Mouse (Mus musculus) heart, postnatal 0 days (tissue): Measurements from ENCODE around the gene 2410004B18Rik. TPM values are rescaled to one million over a fixed set of nuclear protein-coding genes. Genes with fewer than 3 reads are reported as not detected.

Experiments used
- ATAC-seq: fragments of 200-750 bp; cut with Nextera tagmentation; 2 replicates; pipeline ENCODE4 v1.8.0; 2017; ENCODE audit warnings: low read depth, moderate number of reproducible peaks, moderate library complexity; ENCODE audit not compliant: insufficient read depth
- DNase-seq: peaks from one replicate; pipeline ENCODE4 v3.0.0-alpha.2; 2016; ENCODE audit warnings: low spot score
- H3K27ac ChIP-seq: fragments of 300-500 bp; sonication (generic); 2 replicates; pipeline ENCODE4 v1.5.1; 2014; ENCODE audit warnings: low read depth, mild to moderate bottlenecking
- H3K27me3 ChIP-seq: fragments of 300-500 bp; sonication (generic); 2 replicates; pipeline ENCODE4 v1.6.1; 2014; ENCODE audit warnings: low read length, mixed read lengths; ENCODE audit not compliant: control insufficient read depth, insufficient read depth
- H3K36me3 ChIP-seq: fragments of 300-500 bp; sonication (generic); replicated peaks from 2 replicates; pipeline ENCODE4 v1.6.1; 2014; ENCODE audit warnings: low read length, mixed read lengths; ENCODE audit not compliant: control insufficient read depth, insufficient read depth
- H3K4me1 ChIP-seq: fragments of 300-500 bp; sonication (generic); 2 replicates; pipeline ENCODE4 v1.6.1; 2014; ENCODE audit warnings: antibody characterized with exemption; ENCODE audit not compliant: control insufficient read depth, insufficient read depth
- H3K4me2 ChIP-seq: fragments of 300-500 bp; sonication (generic); 2 replicates; pipeline ENCODE4 v1.6.1; 2014; ENCODE audit warnings: low read depth, mild to moderate bottlenecking, low read length, moderate library complexity
- H3K4me3 ChIP-seq: fragments of 300-500 bp; sonication (generic); 2 replicates; pipeline ENCODE4 v1.5.1; 2014; ENCODE audit warnings: low read depth, low read length
- H3K9ac ChIP-seq: fragments of 300-500 bp; sonication (generic); replicated peaks from 2 replicates; pipeline ENCODE4 v1.6.1; 2014; ENCODE audit warnings: low read depth, low read length, mixed read lengths
- H3K9me3 ChIP-seq: fragments of 300-500 bp; sonication (generic); replicated peaks from 2 replicates; pipeline ENCODE4 v1.6.1; 2016; ENCODE audit warnings: low read length; ENCODE audit not compliant: control insufficient read depth
- CTCF ChIP-seq: IDR thresholded peaks from 2 replicates; pipeline ENCODE4 v1.5.1; 2016; ENCODE audit warnings: antibody characterized with exemption, control low read depth, low read depth
- EP300 ChIP-seq: IDR thresholded peaks from 2 replicates; pipeline ENCODE4 v1.6.1; 2016; ENCODE audit warnings: antibody characterized with exemption, low read depth
- WGBS: fragments of 180-500 bp; shearing (Covaris S2); extraction: QIAGEN DNeasy Blood & Tissue Kit; methylation state at CpG from one replicate; pipeline ENCODE4 v1.1.7; 2014; 5-methylcytosine and 5-hydroxymethylcytosine counted together
- polyA plus RNA-seq: library from polyadenylated mRNA; unstranded; fragments of >200 nt; fragmentation: Nextera tagmentation; extraction: Ambion mirVana; gene quantifications from 2 replicates; pipeline ENCODE4 v1.2.1, GENCODE M21; 2015
- total RNA-seq: library from RNA; depleted of rRNA; stranded (reverse); fragments of >200 nt; gene quantifications from 2 replicates; pipeline ENCODE4 v1.2.3, GENCODE M21; 2014; ENCODE audit warnings: low replicate concordance; rRNA removed

2410004B18Rik gene
- total and polyA plus RNA-seq, 2 experiments from 2014 or later: 12.3 to 35.9 TPM

GRCm38 (mm10) chr3:145989576-145990081 is 51.8 kb downstream of the 2410004B18Rik start:
- DNase-seq: no peak
- peak overlapping the region; percentile 92 for H3K4me3 ChIP-seq
- H3K4me2 ChIP-seq: peak overlapping the region; percentile 98
- peaks cover 7% of the 10 kb centered on the region; the same call in 1 of the 2 replicates for H3K4me1 ChIP-seq
- H3K27ac ChIP-seq: peak overlapping the region; percentile 100
- ATAC-seq: no peak
- peak overlapping the region; percentile 97 for H3K9ac ChIP-seq
- H3K9me3 ChIP-seq: no peaks in the 10 kb centered on the region
- 14% methylated on average over 11 of the region's 11 CpGs for WGBS
- no peaks in the 10 kb centered on the region for H3K36me3 ChIP-seq
- no peak for TF ChIP-seq EP300
- TF ChIP-seq CTCF: no peak
- 0 out of 2 replicates have a peak, but pooled peaks cover 6% of the 10 kb centered on the region for H3K27me3 ChIP-seq

DNA sequence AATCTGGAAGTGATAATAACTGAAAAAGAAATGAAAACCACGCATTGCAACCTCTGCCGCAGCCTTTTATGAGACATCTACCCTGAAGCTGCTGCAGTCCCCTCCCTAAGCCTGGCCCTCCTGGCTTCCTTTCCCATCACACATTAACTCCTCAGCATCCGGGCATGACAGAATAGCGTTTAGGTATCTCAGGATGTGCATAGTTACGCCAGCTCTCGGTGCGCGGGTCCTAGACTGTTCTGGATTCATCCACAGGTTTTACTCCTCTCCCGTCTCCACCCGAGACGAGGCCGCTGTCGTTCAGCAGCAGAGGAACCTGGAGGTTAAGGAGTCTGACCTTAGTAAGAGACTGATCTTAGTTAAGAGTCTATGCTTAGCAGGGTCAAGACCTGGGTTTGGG is 53.3 kb downstream of the 2410004B18Rik start:
- WGBS: 35% methylated on average over 13 of the region's 13 CpGs
- Histone ChIP-seq H3K36me3 (no peaks in the 10 kb centered on the region), H3K4me1 (peaks cover 12% of the 10 kb centered on the region; the same call in 1 of the 2 replicates), H3K9ac (peak overlapping the region; percentile 31; the same call in 1 of the 2 replicates), H3K27ac (no peak overlapping the region), H3K4me2 (peak overlapping the region; percentile 98), H3K27me3 (0 out of 2 replicates have a peak, but pooled peaks cover 6% of the 10 kb centered on the region), H3K9me3 (no peaks in the 10 kb centered on the region), H3K4me3 (peak overlapping the region; percentile 92)
- no peak for TF ChIP-seq CTCF
- TF ChIP-seq EP300: no peak
- ATAC-seq: no peak
- no peak for DNase-seq

DNA sequence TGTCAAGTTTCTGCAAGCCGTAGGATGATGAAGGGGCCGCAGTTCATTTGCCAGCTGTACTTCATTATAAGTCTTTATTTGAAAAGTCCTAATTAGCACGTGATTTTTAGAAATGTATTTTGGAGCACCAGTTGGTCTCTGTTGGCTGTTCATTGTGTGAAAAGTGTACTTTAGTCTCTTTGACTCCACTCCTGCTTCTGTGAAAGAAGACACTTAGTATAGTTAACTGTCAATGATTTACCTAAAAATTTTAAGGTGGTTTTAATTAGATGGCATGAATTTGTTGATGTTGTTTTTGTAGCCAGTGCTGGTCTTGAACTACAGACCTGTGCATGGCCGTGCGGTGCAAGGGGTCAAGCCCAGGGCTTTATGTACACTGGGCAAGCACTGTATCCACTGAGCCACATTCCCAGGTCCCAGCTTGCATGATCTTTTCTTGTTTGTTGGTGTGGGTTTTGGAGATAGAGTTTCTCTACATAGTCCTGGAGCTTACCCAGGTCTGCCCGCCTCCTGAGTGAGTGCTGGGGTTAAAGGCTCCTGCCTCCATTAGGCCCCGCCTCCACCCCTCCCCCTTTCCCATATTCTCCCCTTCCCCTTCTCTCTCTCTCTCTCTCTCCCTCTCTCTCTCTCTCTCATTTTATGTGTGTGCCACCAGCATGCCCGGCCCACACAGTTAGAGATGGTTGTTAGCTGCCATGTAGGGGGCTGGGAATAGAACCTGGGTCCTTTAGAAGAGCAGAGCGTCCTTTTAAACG is 54.3 kb downstream of the 2410004B18Rik start:
- ATAC-seq: no peak
- 52% methylated on average over 10 of the region's 10 CpGs for WGBS
- Histone ChIP-seq H3K9ac (peak overlapping the region; percentile 31; the same call in 1 of the 2 replicates), H3K27ac (peak overlapping the region; percentile 32; the same call in 1 of the 2 replicates), H3K4me2 (peak overlapping the region; percentile 98), H3K9me3 (no peaks in the 10 kb centered on the region), H3K4me3 (peak overlapping the region; percentile 92), H3K36me3 (0 out of 2 replicates have a peak, but pooled peaks cover 4% of the 10 kb centered on the region), H3K27me3 (0 out of 2 replicates have a peak, but pooled peaks cover 6% of the 10 kb centered on the region), H3K4me1 (peaks cover 5% of the 10 kb centered on the region; the same call in 1 of the 2 replicates)
- DNase-seq: no peak
- TF ChIP-seq CTCF: no peak
- TF ChIP-seq EP300: no peak

GRCm38 (mm10) chr3:145992796-145993195 is 55.0 kb downstream of the 2410004B18Rik start:
- WGBS: 31% methylated on average over 10 of the region's 10 CpGs
- H3K4me3 ChIP-seq: peak overlapping the region; percentile 92
- H3K4me2 ChIP-seq: peak overlapping the region; percentile 98
- peak overlapping the region; percentile 21; the same call in 1 of the 2 replicates for H3K9ac ChIP-seq
- peak overlapping the region; percentile 32; the same call in 1 of the 2 replicates for H3K27ac ChIP-seq
- ATAC-seq: no peak
- H3K9me3 ChIP-seq: no peaks in the 10 kb centered on the region
- 0 out of 2 replicates have a peak, but pooled peaks cover 4% of the 10 kb centered on the region for H3K36me3 ChIP-seq
- TF ChIP-seq CTCF: no peak
- no peak for TF ChIP-seq EP300
- no peak for DNase-seq
- 0 out of 2 replicates have a peak, but pooled peaks cover 6% of the 10 kb centered on the region for H3K27me3 ChIP-seq
- peaks cover 5% of the 10 kb centered on the region; the same call in 1 of the 2 replicates for H3K4me1 ChIP-seq

- Histone ChIP-seq H3K27ac (0 out of 2 replicates have a peak overlapping the region, but pooled peaks have one; percentile 46), H3K27me3 (0 out of 2 replicates have a peak, but pooled peaks cover 2% of the 10 kb centered on the region), H3K4me1 (peaks cover 5% of the 10 kb centered on the region; the same call in 1 of the 2 replicates), H3K9ac (no peak overlapping the region), H3K4me3 (no peak overlapping the region), H3K9me3 (no peaks in the 10 kb centered on the region), H3K4me2 (peak overlapping the region; percentile 98), H3K36me3 (peaks cover 9% of the 10 kb centered on the region)
- TF ChIP-seq CTCF (no peak), EP300 (no peak)
- WGBS: 53% methylated on average over 14 of the region's 14 CpGs
- no peak for ATAC-seq
- no peak for DNase-seq
Observed at GRCm38 (mm10) chr3:145993481-145994201, 55.8 kb downstream of the 2410004B18Rik start.

Other genes starting within 250 kb of the 2410004B18Rik start
- gene Ddah1, start 179.3 kb upstream of the 2410004B18Rik start, total RNA-seq: 12.3 and 12.4 TPM in 2 replicates
- 8.1 and 9.4 TPM in 2 replicates for gene Ddah1, start 179.3 kb upstream of the 2410004B18Rik start, polyA plus RNA-seq
- gene Bcl10, start 15.2 kb upstream of the 2410004B18Rik start, total RNA-seq: 16.1 and 48.3 TPM in 2 replicates
- gene Bcl10, start 15.2 kb upstream of the 2410004B18Rik start, polyA plus RNA-seq: 32.7 and 35.1 TPM in 2 replicates
- gene Syde2, start 49.9 kb downstream of the 2410004B18Rik start, total RNA-seq: 42.0 and 47.1 TPM in 2 replicates
- gene Syde2, start 49.9 kb downstream of the 2410004B18Rik start, polyA plus RNA-seq: 10.1 and 10.5 TPM in 2 replicates
- not detected in 2 replicates for gene Wdr63, start 170.1 kb downstream of the 2410004B18Rik start, total RNA-seq
- gene Wdr63, start 170.1 kb downstream of the 2410004B18Rik start, polyA plus RNA-seq: 0.12 TPM in 1 of 2 replicates, not detected in the other
- 0.04 TPM in 1 of 2 replicates, not detected in the other for gene Mcoln3, start 179.4 kb downstream of the 2410004B18Rik start, total RNA-seq
- 0.19 and 0.20 TPM in 2 replicates for gene Mcoln3, start 179.4 kb downstream of the 2410004B18Rik start, polyA plus RNA-seq
- gene Mcoln2, start 211.8 kb downstream of the 2410004B18Rik start, total RNA-seq: not detected in 2 replicates
- gene Mcoln2, start 211.8 kb downstream of the 2410004B18Rik start, polyA plus RNA-seq: 0.14 and 0.21 TPM in 2 replicates